ENCODE assay signal across 11 mouse cellular contexts in genomic region chr4:42902174-42902573, GRCm38 (mm10). TPM values are rescaled to one million over a fixed set of nuclear protein-coding genes. Genes with fewer than 3 reads are reported as not detected.
DNase-seq lines count a peak whose midpoint lies in the region; ATAC-seq and TF ChIP-seq lines count a peak whose summit lies in the region.
"Had no signal": no experiment of that assay in that cellular context is flagged by ENCODE, and none has a peak within 500 bp of the region (broad histone marks: within the 10 kb centered on the region; RNA-seq: fewer than 3 reads in every experiment).

No protein-coding gene starts in this region.

- no peak overlapping the region for H3K4me2 ChIP-seq in hindbrain, embryonic 16.5 days (ENCODE audit: low read length)
- no peak overlapping the region for H3K4me2 ChIP-seq in liver, embryonic 13.5 days
- H3K4me2 ChIP-seq in kidney, embryonic 14.5 days (replicated peaks; ENCODE audit: low read depth, low read length), result no peak overlapping the region
- H3K4me2 ChIP-seq: embryonic facial prominence, embryonic 13.5 days had no signal

- CTCF ChIA-PET in Patski (lab: Charles Lee), result no interaction called here

- H3ac ChIP-seq in C2C12 (ENCODE audit: control insufficient read depth, insufficient read length, low read depth), result no peak overlapping the region

- H3K36me3 ChIP-seq in hindbrain, embryonic 10.5 days, result no peaks in the 10 kb centered on the region
- no peaks in the 10 kb centered on the region for H3K36me3 ChIP-seq in hindbrain, embryonic 16.5 days (ENCODE audit: control insufficient read depth, insufficient read depth, low read length)
- H3K36me3 ChIP-seq in C2C12 (ENCODE audit: control insufficient read depth, insufficient read depth), result no peaks in the 10 kb centered on the region
- no peaks in the 10 kb centered on the region for H3K36me3 ChIP-seq in liver, embryonic 13.5 days
- H3K36me3 ChIP-seq in kidney, embryonic 14.5 days (ENCODE audit: control insufficient read depth, insufficient read depth, low read length), result no peaks in the 10 kb centered on the region
- H3K36me3 ChIP-seq: embryonic facial prominence, embryonic 13.5 days had no signal

- no peak overlapping the region for H3K9ac ChIP-seq in hindbrain, embryonic 16.5 days (ENCODE audit: low read depth, low read length)
- H3K9ac ChIP-seq in liver, embryonic 13.5 days, result no peak overlapping the region
- no peak overlapping the region for H3K9ac ChIP-seq in kidney, embryonic 14.5 days (ENCODE audit: low read depth, low read length)
- H3K9ac ChIP-seq: embryonic facial prominence, embryonic 13.5 days had no signal

- H3K79me3 ChIP-seq in C2C12 (ENCODE audit: low read depth), result no peaks in the 10 kb centered on the region

- H3K27ac ChIP-seq in hindbrain, embryonic 10.5 days, result no peak overlapping the region
- no peak overlapping the region for H3K27ac ChIP-seq in hindbrain, embryonic 16.5 days (ENCODE audit: low read depth, low read length)
- no peak overlapping the region for H3K27ac ChIP-seq in liver, embryonic 13.5 days
- no peak overlapping the region for H3K27ac ChIP-seq in kidney, embryonic 14.5 days (ENCODE audit: low read depth, low read length)
- H3K27ac ChIP-seq: embryonic facial prominence, embryonic 13.5 days had no signal

- H3K4me3 ChIP-seq in hindbrain, embryonic 10.5 days, result no peak overlapping the region
- no peak overlapping the region for H3K4me3 ChIP-seq in hindbrain, embryonic 16.5 days (ENCODE audit: low read length)
- H3K4me3 ChIP-seq in C2C12 (ENCODE audit: insufficient read depth, poor library complexity, severe bottlenecking), result no peak overlapping the region
- no peak overlapping the region for H3K4me3 ChIP-seq in liver, embryonic 13.5 days (replicated peaks)
- no peak overlapping the region for H3K4me3 ChIP-seq in kidney, embryonic 14.5 days (ENCODE audit: low read length)
- H3K4me3 ChIP-seq: embryonic facial prominence, embryonic 13.5 days had no signal

- no peaks in the 10 kb centered on the region for H3K9me3 ChIP-seq in hindbrain, embryonic 10.5 days
- H3K9me3 ChIP-seq in hindbrain, embryonic 16.5 days (ENCODE audit: control insufficient read depth, low read length), result no peaks in the 10 kb centered on the region
- H3K9me3 ChIP-seq in liver, embryonic 13.5 days (replicated peaks), result no peaks in the 10 kb centered on the region
- no peaks in the 10 kb centered on the region for H3K9me3 ChIP-seq in kidney, embryonic 14.5 days (ENCODE audit: control insufficient read depth, low read length)
- H3K9me3 ChIP-seq: embryonic facial prominence, embryonic 13.5 days had no signal

- peak; percentile 12 for DNase-seq in hindbrain, embryonic 10.5 days (ENCODE audit: low spot score)
- no peak for DNase-seq in Patski (ENCODE audit: low read depth, low spot score)
- peak; percentile 32 for DNase-seq in liver, embryonic 13.5 days
- DNase-seq in thymus, postnatal 36 days, result peak; percentile 9 to 11
- DNase-seq in left cerebral cortex, adult 8-10 months (ENCODE audit: low spot score in 2 of 2), result no peak

- H3K27me3 ChIP-seq in hindbrain, embryonic 10.5 days (ENCODE audit: insufficient read depth, poor library complexity, severe bottlenecking), result no peaks in the 10 kb centered on the region
- no peaks in the 10 kb centered on the region for H3K27me3 ChIP-seq in hindbrain, embryonic 16.5 days (replicated peaks; ENCODE audit: control insufficient read depth, insufficient read depth, low read length)
- H3K27me3 ChIP-seq in C2C12 (ENCODE audit: control insufficient read depth, insufficient read depth, insufficient read length), result peaks cover 32% of the 10 kb centered on the region
- H3K27me3 ChIP-seq in Patski, result peaks cover 41% of the 10 kb centered on the region
- peaks cover 46% of the 10 kb centered on the region for H3K27me3 ChIP-seq in liver, embryonic 13.5 days
- no peaks in the 10 kb centered on the region for H3K27me3 ChIP-seq in kidney, embryonic 14.5 days (ENCODE audit: control insufficient read depth, insufficient read depth, low read length)
- H3K27me3 ChIP-seq: embryonic facial prominence, embryonic 13.5 days had no signal

- in situ Hi-C loops in Patski (cut with MboI; ENCODE audit: low pct_unique_long_range_greater_than_20kb), result no loop called here

- WGBS in hindbrain, embryonic 10.5 days, result 62% methylated on average over 9 of the region's 9 CpGs
- 64% methylated on average over 9 of the region's 9 CpGs for WGBS in hindbrain, embryonic 16.5 days
- 35% methylated on average over 9 of the region's 9 CpGs for WGBS in liver, embryonic 13.5 days (ENCODE audit: insufficient replicate concordance)
- 58% methylated on average over 9 of the region's 9 CpGs for WGBS in kidney, embryonic 14.5 days

- TF ChIP-seq CTCF in C2C12 (IDR thresholded peaks at IDR 0.05; ENCODE audit: control insufficient read depth, insufficient read depth, insufficient read length), result no peak
- peak; percentile 30 for TF ChIP-seq CTCF in Patski (IDR thresholded peaks at IDR 0.05)

- no peaks in the 10 kb centered on the region for H3K79me2 ChIP-seq in C2C12 (ENCODE audit: control insufficient read depth, insufficient read depth)

- POLR2A ChIA-PET in Patski (lab: Charles Lee), result no interaction called here

- H3K4me1 ChIP-seq in hindbrain, embryonic 10.5 days (replicated peaks), result peaks cover 8% of the 10 kb centered on the region
- no peaks in the 10 kb centered on the region for H3K4me1 ChIP-seq in hindbrain, embryonic 16.5 days (ENCODE audit: control insufficient read depth, insufficient read depth, low read depth, low read length)
- H3K4me1 ChIP-seq in liver, embryonic 13.5 days (replicated peaks), result peaks cover 3% of the 10 kb centered on the region
- H3K4me1 ChIP-seq in kidney, embryonic 14.5 days (ENCODE audit: control insufficient read depth, insufficient read depth, low read length), result no peaks in the 10 kb centered on the region
- H3K4me1 ChIP-seq: embryonic facial prominence, embryonic 13.5 days had no signal

- no peak for ATAC-seq in hindbrain, embryonic 16.5 days
- ATAC-seq in Patski, result no peak
- no peak for ATAC-seq in liver, embryonic 13.5 days (ENCODE audit: low read depth)
- no peak for ATAC-seq in kidney, embryonic 14.5 days (ENCODE audit: low FRiP score, low TSS enrichment)

TF ChIP-seq in C2C12, 6 proteins besides CTCF, POLR2A, EP300 and RAD21:
- TF ChIP-seq USF1 (IDR thresholded peaks at IDR 0.05; ENCODE audit: low read depth) (peak; percentile 58), MAX (IDR thresholded peaks at IDR 0.05) (no peak), CEBPB (IDR thresholded peaks at IDR 0.05; ENCODE audit: low read depth) (no peak)

RNA-seq across cellular contexts. Expression of gene Phf24, which starts 14.3 kb away (rescaled TPM):
- 1.6 and 2.5 TPM in 2 replicates for polyA plus RNA-seq in hindbrain, embryonic 10.5 days (2016; fragmentation: Nextera tagmentation; extraction: Ambion mirVana)
- polyA plus RNA-seq in hindbrain, embryonic 16.5 days (2015; fragmentation: Nextera tagmentation; extraction: Ambion mirVana), result 44.5 and 45.7 TPM in 2 replicates
- polyA plus RNA-seq in C2C12 (2012; fragmentation: generic; extraction: Trizol), result not detected
- polyA plus RNA-seq in Patski (2021), result not detected
- polyA plus RNA-seq in liver, embryonic 13.5 days (2015; fragmentation: Nextera tagmentation; extraction: Ambion mirVana), result 0.13 and 0.40 TPM in 2 replicates
- 0.41 and 1.1 TPM in 2 replicates for polyA plus RNA-seq in kidney, embryonic 14.5 days (2014; fragmentation: Nextera tagmentation; extraction: Ambion mirVana)
- 100 to 1,000 TPM; 321 to 373 (median 328) TPM for total RNA-seq in left cerebral cortex, adult 8-10 months (2022)

RNA-seq across cellular contexts. Expression of gene Fam205c, which starts 28.1 kb away (rescaled TPM):
- polyA plus RNA-seq in hindbrain, embryonic 10.5 days (2016; fragmentation: Nextera tagmentation; extraction: Ambion mirVana), result 1.1 TPM in 1 of 2 replicates, not detected in the other
- 1.9 and 2.0 TPM in 2 replicates for polyA plus RNA-seq in hindbrain, embryonic 16.5 days (2015; fragmentation: Nextera tagmentation; extraction: Ambion mirVana)
- polyA plus RNA-seq in C2C12 (2012; fragmentation: generic; extraction: Trizol) (not detected), Patski (2021) (not detected)
- 0.28 and 0.48 TPM in 2 replicates for polyA plus RNA-seq in liver, embryonic 13.5 days (2015; fragmentation: Nextera tagmentation; extraction: Ambion mirVana)
- 0.35 TPM in 1 of 2 replicates, not detected in the other for polyA plus RNA-seq in kidney, embryonic 14.5 days (2014; fragmentation: Nextera tagmentation; extraction: Ambion mirVana)
- 1 to 10 TPM; 1.3 to 2.4 (median 1.7) TPM for total RNA-seq in left cerebral cortex, adult 8-10 months (2022)
- polyA plus RNA-seq: limb, embryonic 14.5 days; spleen, adult 2 months had no signal

RNA-seq across cellular contexts. Expression of gene Gm12394, which starts 45.6 kb away (rescaled TPM):
- polyA plus RNA-seq in hindbrain, embryonic 10.5 days (2016; fragmentation: Nextera tagmentation; extraction: Ambion mirVana), result 0.67 TPM in 1 of 2 replicates, not detected in the other
- polyA plus RNA-seq in hindbrain, embryonic 16.5 days (2015; fragmentation: Nextera tagmentation; extraction: Ambion mirVana), result 0.65 and 0.66 TPM in 2 replicates
- not detected for polyA plus RNA-seq in C2C12 (2012; fragmentation: generic; extraction: Trizol)
- not detected for polyA plus RNA-seq in Patski (2021)
- 0.07 and 0.08 TPM in 2 replicates for polyA plus RNA-seq in liver, embryonic 13.5 days (2015; fragmentation: Nextera tagmentation; extraction: Ambion mirVana)
- 0.14 and 0.16 TPM in 2 replicates for polyA plus RNA-seq in kidney, embryonic 14.5 days (2014; fragmentation: Nextera tagmentation; extraction: Ambion mirVana)
- total RNA-seq in left cerebral cortex, adult 8-10 months (2022), result 1 to 10 TPM; 1.8 to 2.2 (median 2.1) TPM
- polyA plus RNA-seq: spleen, adult 2 months had no signal

RNA-seq across cellular contexts. Expression of gene Dnajb5, which starts 47.4 kb away (rescaled TPM):
- 14.0 and 17.6 TPM in 2 replicates for polyA plus RNA-seq in hindbrain, embryonic 10.5 days (2016; fragmentation: Nextera tagmentation; extraction: Ambion mirVana)
- 44.9 and 45.7 TPM in 2 replicates for polyA plus RNA-seq in hindbrain, embryonic 16.5 days (2015; fragmentation: Nextera tagmentation; extraction: Ambion mirVana)
- polyA plus RNA-seq in C2C12 (2012; fragmentation: generic; extraction: Trizol), result 5.3 TPM
- 8.5 TPM for polyA plus RNA-seq in Patski (2021)
- polyA plus RNA-seq in liver, embryonic 13.5 days (2015; fragmentation: Nextera tagmentation; extraction: Ambion mirVana), result 0.75 and 0.76 TPM in 2 replicates
- polyA plus RNA-seq in kidney, embryonic 14.5 days (2014; fragmentation: Nextera tagmentation; extraction: Ambion mirVana), result 5.1 and 6.8 TPM in 2 replicates
- total RNA-seq in left cerebral cortex, adult 8-10 months (2022), result 100 to 1,000 TPM; 118 to 162 (median 149) TPM

RNA-seq across cellular contexts. Expression of gene Fam205a1, which starts 48.5 kb away (rescaled TPM):
- not detected in 2 replicates for polyA plus RNA-seq in hindbrain, embryonic 10.5 days (2016; fragmentation: Nextera tagmentation; extraction: Ambion mirVana)
- polyA plus RNA-seq in hindbrain, embryonic 16.5 days (2015; fragmentation: Nextera tagmentation; extraction: Ambion mirVana), result 0.07 and 0.10 TPM in 2 replicates
- polyA plus RNA-seq in C2C12 (2012; fragmentation: generic; extraction: Trizol) (not detected), Patski (2021) (not detected)
- 0.12 and 0.15 TPM in 2 replicates for polyA plus RNA-seq in liver, embryonic 13.5 days (2015; fragmentation: Nextera tagmentation; extraction: Ambion mirVana)
- polyA plus RNA-seq in kidney, embryonic 14.5 days (2014; fragmentation: Nextera tagmentation; extraction: Ambion mirVana), result not detected in 2 replicates
- under 1 TPM in 2 of 4 experiments, not detected in 2; 0.11 to 0.14 TPM for total RNA-seq in left cerebral cortex, adult 8-10 months (2022)
- polyA plus RNA-seq: embryonic facial prominence, embryonic 13.5 days; spleen, adult 2 months had no signal

Comparison
In these comparisons a context has a peak if more than half of its experiments do, and no peak if none do; other contexts are left out.
1. RNA of gene Phf24, which starts 14.3 kb away (polyA plus RNA-seq): 44.5 to 45.7 TPM in hindbrain, embryonic 16.5 days; 1.6 to 2.5 TPM in hindbrain, embryonic 10.5 days, 0.41 to 1.1 TPM in kidney, embryonic 14.5 days, 0.13 to 0.40 TPM in liver, embryonic 13.5 days, not detected in C2C12 (single experiment) and not detected in Patski (single experiment); every median in the first group is over 10 times any median in the second.
2. DNase-seq: peak in hindbrain, embryonic 10.5 days (single experiment), liver, embryonic 13.5 days (single experiment) and thymus, postnatal 36 days (2 of 2); none in Patski (single experiment) and left cerebral cortex, adult 8-10 months (0 of 2).